Mouse (Mus musculus) kidney, adult 2 months (tissue): ENCODE results near the gene Klhl21.

ENCODE experiments used
- CTCF ChIP-seq: fragments of 200-500 bp; conservative IDR thresholded peaks from 2 replicates; pipeline ENCODE4 v1.5.1; 2011; ENCODE audit warnings: low read depth, mild to moderate bottlenecking, control low read depth, low read length, moderate library complexity, mixed read lengths; ENCODE audit not compliant: insufficient read depth, insufficient read length
- POLR2A ChIP-seq: fragments of 200-500 bp; IDR thresholded peaks from one replicate; pipeline ENCODE4 v1.6.1; 2011; ENCODE audit warnings: low read depth, low read length, control low read depth

DNA sequence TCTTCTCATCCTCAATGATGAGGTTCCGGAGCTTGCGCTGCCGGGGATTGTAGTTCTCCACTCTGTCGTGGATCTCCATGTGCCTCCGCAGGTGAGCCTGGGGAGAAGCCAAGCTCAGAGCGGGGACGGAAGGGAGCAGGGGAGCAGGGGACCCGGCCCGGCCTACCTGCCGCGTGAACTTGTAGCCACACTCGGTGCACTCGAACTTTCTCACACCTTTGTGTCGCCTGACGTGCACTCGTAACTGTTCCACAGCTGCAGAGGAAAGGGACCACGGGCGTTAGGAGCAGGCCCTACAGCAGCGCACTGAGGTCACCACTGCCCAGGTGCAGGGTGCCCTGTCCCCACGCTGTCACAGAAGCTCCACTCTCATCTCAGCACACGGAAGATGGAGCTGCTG lies 11.4 kb downstream of the Klhl21 start:
- TF ChIP-seq POLR2A (no peak), CTCF (no peak)
